Mouse (Mus musculus) small intestine, adult 2 months (tissue): ENCODE results near the gene Ebf1.

Experiments used
- CTCF ChIP-seq: fragments of 200-500 bp; IDR thresholded peaks from 2 replicates; pipeline ENCODE4 v1.5.1; 2012; ENCODE audit warnings: low read depth, mild to moderate bottlenecking, control low read depth, inconsistent platforms, low read length, moderate library complexity, mixed read lengths; ENCODE audit not compliant: insufficient replicate concordance, insufficient read length; ENCODE audit errors: extremely low read depth
- POLR2A ChIP-seq: fragments of 200-500 bp; IDR thresholded peaks from 2 replicates; pipeline ENCODE4 v1.6.1; 2012; ENCODE audit warnings: low read depth, mild to moderate bottlenecking, control low read depth, inconsistent platforms, low read length, moderate library complexity

DNA sequence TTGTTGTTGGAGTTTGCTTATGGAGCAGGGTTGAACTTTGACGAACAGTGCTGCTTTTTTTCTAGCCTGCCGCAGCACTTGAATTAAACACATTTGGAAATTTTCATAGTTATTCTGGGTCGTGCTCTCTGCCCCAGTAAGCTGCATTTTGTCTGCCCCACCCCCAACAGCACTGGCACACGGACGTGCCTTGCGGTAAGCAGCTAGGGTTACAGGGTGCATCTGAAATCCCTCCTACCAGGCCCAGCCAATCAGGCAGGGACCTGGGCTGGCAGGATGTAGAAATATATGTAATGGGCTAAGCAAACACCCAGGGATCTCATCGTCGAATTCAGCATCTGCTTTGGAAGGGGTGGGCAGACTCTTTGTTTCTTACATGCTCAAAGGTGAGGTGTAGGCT lies 307.8 kb downstream of the Ebf1 start:
- TF ChIP-seq POLR2A (no peak), CTCF (no peak)
